Mouse (Mus musculus) midbrain, embryonic 10.5 days (tissue): ENCODE data around the gene Txnrd3. TPM values are rescaled to one million over a fixed set of nuclear protein-coding genes. Genes with fewer than 3 reads are reported as not detected.

ENCODE experiments used
- DNase-seq: peaks from one replicate; pipeline ENCODE4 v3.0.0-alpha.2; 2017; ENCODE audit warnings: low spot score
- H3K27ac ChIP-seq: fragments of 300-500 bp; sonication (generic); replicated peaks from 2 replicates; pipeline ENCODE4 v1.5.1; 2016; ENCODE audit warnings: mild to moderate bottlenecking
- H3K27me3 ChIP-seq: fragments of 300-500 bp; sonication (generic); 2 replicates; pipeline ENCODE4 v1.6.1; 2016; ENCODE audit warnings: low read depth, mild to moderate bottlenecking; ENCODE audit not compliant: poor library complexity, severe bottlenecking
- H3K36me3 ChIP-seq: fragments of 300-500 bp; sonication (generic); 2 replicates; pipeline ENCODE4 v1.6.1; 2016; ENCODE audit warnings: mild to moderate bottlenecking, moderate library complexity
- H3K4me1 ChIP-seq: fragments of 300-500 bp; sonication (generic); 2 replicates; pipeline ENCODE4 v1.6.1; 2016
- H3K4me3 ChIP-seq: fragments of 300-500 bp; sonication (generic); 2 replicates; pipeline ENCODE4 v1.5.1; 2016; ENCODE audit warnings: mild to moderate bottlenecking, moderate library complexity
- H3K9me3 ChIP-seq: fragments of 300-500 bp; sonication (generic); replicated peaks from 2 replicates; pipeline ENCODE4 v1.6.1; 2016; ENCODE audit warnings: mild to moderate bottlenecking
- WGBS: fragments of 180-500 bp; shearing (Covaris S2); methylation state at CpG from one replicate; pipeline ENCODE4 v1.1.7; 2016; 5-methylcytosine and 5-hydroxymethylcytosine counted together
- polyA plus RNA-seq: library from polyadenylated mRNA; unstranded; fragments of >200 nt; fragmentation: Nextera tagmentation; extraction: Ambion mirVana; gene quantifications from 2 replicates; pipeline ENCODE4 v1.2.1, GENCODE M21; 2016

Txnrd3 gene
- polyA plus RNA-seq, 1 experiment from 2014 or later, result 10.1 TPM

- no peaks in the 10 kb centered on the region for H3K27me3 ChIP-seq
- no peak overlapping the region for H3K4me3 ChIP-seq
- DNase-seq, result no peak
- H3K36me3 ChIP-seq, result no peaks in the 10 kb centered on the region
- H3K4me1 ChIP-seq, result no peaks in the 10 kb centered on the region
- H3K27ac ChIP-seq, result no peak overlapping the region
- 83% methylated on average over 1 of the region's 1 CpGs for WGBS
- H3K9me3 ChIP-seq, result no peaks in the 10 kb centered on the region
These were observed 43.3 kb downstream of the Txnrd3 start for GRCm38 (mm10) chr6:89687100-89687499.

- no peaks in the 10 kb centered on the region for H3K27me3 ChIP-seq
- H3K9me3 ChIP-seq, result 0 out of 2 replicates have a peak, but pooled peaks cover 4% of the 10 kb centered on the region
- no peaks in the 10 kb centered on the region for H3K36me3 ChIP-seq
- H3K27ac ChIP-seq, result no peak overlapping the region
- no peak overlapping the region for H3K4me3 ChIP-seq
- H3K4me1 ChIP-seq, result no peaks in the 10 kb centered on the region
- 78% methylated on average over 2 of the region's 2 CpGs for WGBS
- no peak for DNase-seq
These were observed 62.8 kb downstream of the Txnrd3 start for GRCm38 (mm10) chr6:89706624-89707023.

GRCm38 (mm10) chr6:89707240-89707639, 63.5 kb downstream of the Txnrd3 start, which contains the start of gene Vmn1r40:
Vmn1r40 (plus strand) TSS chr6:89707540.
- H3K4me1 ChIP-seq, result no peaks in the 10 kb centered on the region
- 80% methylated on average over 4 of the region's 4 CpGs for WGBS
- 0 out of 2 replicates have a peak, but pooled peaks cover 4% of the 10 kb centered on the region for H3K9me3 ChIP-seq

GRCm38 (mm10) chr6:89718051-89718450, 74.3 kb downstream of the Txnrd3 start:
- no peaks in the 10 kb centered on the region for H3K36me3 ChIP-seq
- H3K9me3 ChIP-seq, result no peaks in the 10 kb centered on the region
- H3K27ac ChIP-seq, result no peak overlapping the region
- H3K4me3 ChIP-seq, result no peak overlapping the region
- H3K27me3 ChIP-seq, result no peaks in the 10 kb centered on the region
- DNase-seq, result no peak
- H3K4me1 ChIP-seq, result no peaks in the 10 kb centered on the region

More at GRCm38 (mm10) chr6:89707240-89707639, 63.5 kb downstream of the Txnrd3 start, which contains the start of gene Vmn1r40:
- DNase-seq, result no peak
- Histone ChIP-seq H3K4me3 (no peak within 1 kb of the TSS), H3K27ac (no peak within 1 kb of the TSS), H3K27me3 (no peaks in the 10 kb centered on the region), H3K36me3 (no peaks in the 10 kb centered on the region)

Other genes with a start within 250 kb of the Txnrd3 start
- gene Chchd6, start 48.3 kb upstream of the Txnrd3 start, polyA plus RNA-seq, result 91.4 and 106 TPM in 2 replicates
- not detected in 2 replicates for gene Vmn1r40, start 63.6 kb downstream of the Txnrd3 start, polyA plus RNA-seq
- not detected in 2 replicates for gene Vmn1r41, start 96.8 kb downstream of the Txnrd3 start, polyA plus RNA-seq
- not detected in 2 replicates for gene Vmn1r42, start 232.4 kb downstream of the Txnrd3 start, polyA plus RNA-seq
- gene Vmn1r43, start 232.4 kb downstream of the Txnrd3 start, polyA plus RNA-seq, result not detected in 2 replicates
- not detected in 2 replicates for gene Vmn1r44, start 239.7 kb downstream of the Txnrd3 start, polyA plus RNA-seq